Mouse (Mus musculus): ENCODE results near the gene Uqcc2. TPM values are rescaled to one million over a fixed set of nuclear protein-coding genes. Genes with fewer than 3 reads are reported as not detected.
A peak's percentile ranks its signal among the peaks of the same experiment; 100 is the strongest.

Uqcc2 gene
- polyA plus RNA-seq, 1 experiment from 2014 or later, result 267 TPM

DNA sequence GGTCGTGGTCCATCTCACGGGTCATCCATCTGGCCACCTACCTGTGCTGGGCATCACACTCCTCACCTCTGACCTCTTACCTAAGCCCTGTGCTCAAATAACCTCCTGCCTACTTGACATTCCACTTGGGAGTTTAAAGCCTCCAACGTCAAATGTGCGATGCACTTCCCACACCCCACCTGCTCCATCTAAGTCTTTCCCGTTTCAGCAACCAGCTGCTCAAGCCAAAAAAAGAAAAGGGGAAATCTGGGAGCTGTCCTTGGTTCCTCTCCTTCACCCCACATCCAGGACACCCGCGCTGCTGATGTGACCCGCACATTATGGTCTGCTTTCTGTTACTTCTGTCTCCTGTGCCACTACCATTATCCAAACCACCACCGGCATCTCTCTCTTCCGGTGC, 1.5 kb downstream of the Uqcc2 start:
- H3K27me3 ChIP-seq (ENCODE audit: control insufficient read depth, insufficient read depth, low read length), result no peaks in the 10 kb centered on the region
- no peak overlapping the region for H3K4me2 ChIP-seq (ENCODE audit: low read depth, low read length)
- H3K4me1 ChIP-seq (ENCODE audit: control insufficient read depth, insufficient read depth, low read length), result peaks cover 26% of the 10 kb centered on the region
- H3K9me3 ChIP-seq (replicated peaks; ENCODE audit: control insufficient read depth, low read length), result peaks cover 4% of the 10 kb centered on the region; the same call in 1 of the 2 replicates
- no peak overlapping the region for H3K27ac ChIP-seq (ENCODE audit: low read length)
- H3K36me3 ChIP-seq (ENCODE audit: control insufficient read depth, insufficient read depth, low read length), result no peaks in the 10 kb centered on the region
- no peak for ATAC-seq (ENCODE audit: insufficient read depth, low FRiP score)
- no peak overlapping the region for H3K9ac ChIP-seq (ENCODE audit: low read length)
- H3K4me3 ChIP-seq (replicated peaks; ENCODE audit: low read length), result no peak overlapping the region
- WGBS, result 85% methylated on average over 10 of the region's 10 CpGs

DNA sequence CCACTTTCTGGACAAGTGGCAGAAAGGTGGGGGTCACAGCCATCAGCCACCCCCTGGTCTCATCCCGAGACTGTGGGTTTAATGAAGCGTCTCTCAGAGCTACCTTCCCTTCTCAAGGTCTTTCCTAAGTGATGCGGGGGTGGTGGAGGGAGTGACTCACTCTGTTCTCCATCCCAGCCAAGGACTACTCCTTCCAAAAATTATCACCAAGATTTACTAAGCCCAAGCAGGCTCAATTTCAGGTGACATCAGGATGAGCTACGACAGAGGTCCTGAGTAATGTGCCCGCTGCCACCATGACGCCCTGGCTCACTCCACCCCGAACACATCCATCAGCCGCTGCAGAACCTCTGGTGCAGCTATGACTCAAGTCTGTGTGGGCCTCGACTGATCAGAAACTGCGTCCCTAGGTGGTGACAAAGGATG, 2.5 kb downstream of the Uqcc2 start:
- peaks cover 32% of the 10 kb centered on the region for H3K4me1 ChIP-seq (ENCODE audit: control insufficient read depth, insufficient read depth, low read length)
- H3K4me3 ChIP-seq (replicated peaks; ENCODE audit: low read length), result no peak overlapping the region
- no peak overlapping the region for H3K27ac ChIP-seq (ENCODE audit: low read length)
- no peak overlapping the region for H3K9ac ChIP-seq (ENCODE audit: low read length)
- no peaks in the 10 kb centered on the region for H3K27me3 ChIP-seq (ENCODE audit: control insufficient read depth, insufficient read depth, low read length)
- no peaks in the 10 kb centered on the region for H3K36me3 ChIP-seq (ENCODE audit: control insufficient read depth, insufficient read depth, low read length)
- no peaks in the 10 kb centered on the region for H3K9me3 ChIP-seq (replicated peaks; ENCODE audit: control insufficient read depth, low read length)
- no peak overlapping the region for H3K4me2 ChIP-seq (ENCODE audit: low read depth, low read length)
- 81% methylated on average over 10 of the region's 10 CpGs for WGBS
- ATAC-seq (ENCODE audit: insufficient read depth, low FRiP score), result no peak

DNA sequence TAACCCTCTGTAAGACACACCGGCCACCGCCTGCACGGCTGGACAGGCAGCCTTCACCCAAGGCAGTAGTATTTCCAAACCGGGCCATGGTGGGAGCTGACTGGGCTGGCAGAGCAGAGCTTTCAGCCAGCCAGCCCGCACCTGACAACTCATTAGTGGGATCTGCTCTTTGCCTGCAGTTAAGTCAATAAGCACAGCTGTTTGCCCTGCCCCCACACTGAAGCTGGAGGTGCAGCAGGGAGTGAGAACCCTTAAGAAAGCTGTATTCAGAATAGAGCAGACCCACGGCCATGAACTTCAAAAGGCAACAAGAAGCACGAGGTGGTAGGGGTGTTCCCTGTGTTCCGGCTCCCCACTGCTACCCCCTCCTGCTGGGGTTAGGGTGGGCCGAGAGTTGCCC, 3.5 kb downstream of the Uqcc2 start:
- Histone ChIP-seq H3K4me3 (replicated peaks; ENCODE audit: low read length) (no peak overlapping the region), H3K27me3 (ENCODE audit: control insufficient read depth, insufficient read depth, low read length) (no peaks in the 10 kb centered on the region), H3K36me3 (ENCODE audit: control insufficient read depth, insufficient read depth, low read length) (no peaks in the 10 kb centered on the region), H3K4me1 (ENCODE audit: control insufficient read depth, insufficient read depth, low read length) (peaks cover 33% of the 10 kb centered on the region), H3K27ac (ENCODE audit: low read length) (no peak overlapping the region), H3K9me3 (replicated peaks; ENCODE audit: control insufficient read depth, low read length) (no peaks in the 10 kb centered on the region), H3K4me2 (ENCODE audit: low read depth, low read length) (no peak overlapping the region), H3K9ac (ENCODE audit: low read length) (peak overlapping the region; percentile 44)
- WGBS, result 40% methylated on average over 9 of the region's 9 CpGs
- no peak for ATAC-seq (ENCODE audit: insufficient read depth, low FRiP score)

DNA sequence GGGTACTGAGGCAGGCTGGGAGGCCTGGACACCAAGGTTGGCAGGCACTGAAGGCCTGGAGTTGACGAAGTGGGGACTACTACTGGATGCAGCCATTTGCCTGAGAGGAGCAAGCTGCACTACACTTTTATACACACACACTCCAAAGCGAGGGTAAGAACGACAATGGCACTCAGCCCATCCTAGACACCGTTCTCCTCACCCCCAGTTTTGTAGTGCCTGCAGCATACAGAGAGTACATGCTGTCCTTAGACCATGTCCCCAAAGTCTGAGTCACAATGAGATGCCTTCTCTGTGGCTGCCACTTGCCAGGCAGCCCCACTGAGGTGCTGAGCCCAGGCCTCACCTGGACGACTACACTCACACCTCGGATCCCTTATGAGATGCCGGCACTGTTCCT, 3.9 kb downstream of the Uqcc2 start:
- Histone ChIP-seq H3K36me3 (ENCODE audit: control insufficient read depth, insufficient read depth, low read length) (no peaks in the 10 kb centered on the region), H3K4me1 (ENCODE audit: control insufficient read depth, insufficient read depth, low read length) (peaks cover 33% of the 10 kb centered on the region), H3K4me2 (ENCODE audit: low read depth, low read length) (no peak overlapping the region), H3K9ac (ENCODE audit: low read length) (peak overlapping the region; percentile 44; the same call in 1 of the 2 replicates), H3K9me3 (replicated peaks; ENCODE audit: control insufficient read depth, low read length) (no peaks in the 10 kb centered on the region), H3K27me3 (ENCODE audit: control insufficient read depth, insufficient read depth, low read length) (no peaks in the 10 kb centered on the region), H3K4me3 (replicated peaks; ENCODE audit: low read length) (no peak overlapping the region), H3K27ac (ENCODE audit: low read length) (no peak overlapping the region)
- ATAC-seq (ENCODE audit: insufficient read depth, low FRiP score), result no peak
- WGBS, result 69% methylated on average over 7 of the region's 7 CpGs

DNA sequence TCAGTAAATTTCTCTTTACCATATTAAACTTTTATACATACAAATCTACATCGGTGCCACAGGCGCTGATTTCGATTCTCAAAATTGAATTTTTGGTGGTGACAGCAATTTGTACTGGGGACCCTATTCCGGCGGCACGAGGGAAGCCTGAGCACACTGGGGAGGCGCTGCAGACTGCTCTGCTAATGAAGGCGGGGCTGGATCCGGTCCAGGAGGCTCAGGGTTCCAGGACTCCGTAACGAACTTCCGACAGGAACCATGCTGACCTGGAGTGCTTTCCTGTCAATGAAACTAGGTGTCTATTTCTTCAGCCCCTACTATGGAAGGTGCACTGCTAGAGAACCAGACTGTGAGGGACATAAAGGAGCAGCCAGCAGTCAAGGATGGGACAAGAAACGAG, 4.4 kb downstream of the Uqcc2 start:
- no peak overlapping the region for H3K4me2 ChIP-seq (ENCODE audit: low read depth, low read length)
- H3K27me3 ChIP-seq (ENCODE audit: control insufficient read depth, insufficient read depth, low read length), result no peaks in the 10 kb centered on the region
- H3K36me3 ChIP-seq (ENCODE audit: control insufficient read depth, insufficient read depth, low read length), result no peaks in the 10 kb centered on the region
- H3K9ac ChIP-seq (ENCODE audit: low read length), result no peak overlapping the region
- no peak for ATAC-seq (ENCODE audit: insufficient read depth, low FRiP score)
- H3K4me1 ChIP-seq (ENCODE audit: control insufficient read depth, insufficient read depth, low read length), result peaks cover 32% of the 10 kb centered on the region
- 76% methylated on average over 13 of the region's 13 CpGs for WGBS
- H3K9me3 ChIP-seq (replicated peaks; ENCODE audit: control insufficient read depth, low read length), result no peaks in the 10 kb centered on the region
- H3K27ac ChIP-seq (ENCODE audit: low read length), result no peak overlapping the region
- no peak overlapping the region for H3K4me3 ChIP-seq (replicated peaks; ENCODE audit: low read length)

DNA sequence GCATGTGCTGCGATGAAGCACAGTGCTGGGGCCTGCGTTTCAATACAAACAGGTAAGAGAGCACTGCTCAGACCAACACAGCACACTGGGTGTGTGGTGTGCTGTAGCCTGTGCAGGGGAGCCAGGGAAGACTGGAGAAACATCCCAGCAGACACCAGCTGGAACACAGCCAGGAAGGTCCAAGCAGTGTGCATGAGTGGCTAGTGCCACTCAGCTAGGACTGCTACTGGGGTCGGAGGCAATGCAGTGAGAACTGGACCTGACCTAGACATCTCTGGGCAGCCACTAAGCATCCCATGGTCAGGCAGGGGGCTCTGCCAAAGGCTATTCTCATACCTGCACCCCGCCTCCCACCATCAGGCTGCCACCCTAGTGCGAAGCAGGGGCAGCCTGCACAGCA, 5.5 kb downstream of the Uqcc2 start:
- H3K9ac ChIP-seq (ENCODE audit: low read length), result no peak overlapping the region
- no peaks in the 10 kb centered on the region for H3K9me3 ChIP-seq (replicated peaks; ENCODE audit: control insufficient read depth, low read length)
- peaks cover 28% of the 10 kb centered on the region for H3K4me1 ChIP-seq (ENCODE audit: control insufficient read depth, insufficient read depth, low read length)
- H3K27ac ChIP-seq (ENCODE audit: low read length), result no peak overlapping the region
- 84% methylated on average over 5 of the region's 5 CpGs for WGBS
- H3K27me3 ChIP-seq (ENCODE audit: control insufficient read depth, insufficient read depth, low read length), result no peaks in the 10 kb centered on the region
- H3K4me2 ChIP-seq (ENCODE audit: low read depth, low read length), result no peak overlapping the region
- H3K4me3 ChIP-seq (replicated peaks; ENCODE audit: low read length), result no peak overlapping the region
- no peak for ATAC-seq (ENCODE audit: insufficient read depth, low FRiP score)
- no peaks in the 10 kb centered on the region for H3K36me3 ChIP-seq (ENCODE audit: control insufficient read depth, insufficient read depth, low read length)

DNA sequence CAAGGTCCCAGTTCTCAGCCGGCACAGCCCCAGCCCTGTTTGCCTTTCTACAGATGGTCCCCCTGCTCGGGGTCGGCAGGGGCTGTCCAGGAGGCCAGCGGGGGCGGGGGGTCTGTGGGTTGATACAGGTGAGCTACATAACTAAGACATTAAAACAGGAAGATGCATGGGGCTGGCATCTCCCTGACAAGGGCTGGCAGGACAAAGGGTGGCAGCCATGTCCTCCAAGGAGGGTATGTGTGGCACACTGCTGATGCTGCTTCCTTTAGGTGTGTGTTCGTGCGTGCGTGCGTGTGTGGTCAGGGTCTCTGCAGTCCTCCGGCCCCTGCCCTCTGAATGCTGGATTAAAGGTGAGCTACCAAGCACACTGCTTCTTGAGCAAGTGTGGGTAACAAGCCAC, 6.7 kb downstream of the Uqcc2 start:
- Histone ChIP-seq H3K27me3 (ENCODE audit: control insufficient read depth, insufficient read depth, low read length) (no peaks in the 10 kb centered on the region), H3K9ac (ENCODE audit: low read length) (no peak overlapping the region), H3K4me3 (replicated peaks; ENCODE audit: low read length) (no peak overlapping the region), H3K4me2 (ENCODE audit: low read depth, low read length) (no peak overlapping the region), H3K27ac (ENCODE audit: low read length) (no peak overlapping the region), H3K4me1 (ENCODE audit: control insufficient read depth, insufficient read depth, low read length) (peaks cover 20% of the 10 kb centered on the region; the same call in 1 of the 2 replicates), H3K9me3 (replicated peaks; ENCODE audit: control insufficient read depth, low read length) (no peaks in the 10 kb centered on the region), H3K36me3 (ENCODE audit: control insufficient read depth, insufficient read depth, low read length) (0 out of 2 replicates have a peak, but pooled peaks cover 7% of the 10 kb centered on the region)
- ATAC-seq (ENCODE audit: insufficient read depth, low FRiP score), result no peak
- WGBS, result 64% methylated on average over 10 of the region's 10 CpGs

DNA sequence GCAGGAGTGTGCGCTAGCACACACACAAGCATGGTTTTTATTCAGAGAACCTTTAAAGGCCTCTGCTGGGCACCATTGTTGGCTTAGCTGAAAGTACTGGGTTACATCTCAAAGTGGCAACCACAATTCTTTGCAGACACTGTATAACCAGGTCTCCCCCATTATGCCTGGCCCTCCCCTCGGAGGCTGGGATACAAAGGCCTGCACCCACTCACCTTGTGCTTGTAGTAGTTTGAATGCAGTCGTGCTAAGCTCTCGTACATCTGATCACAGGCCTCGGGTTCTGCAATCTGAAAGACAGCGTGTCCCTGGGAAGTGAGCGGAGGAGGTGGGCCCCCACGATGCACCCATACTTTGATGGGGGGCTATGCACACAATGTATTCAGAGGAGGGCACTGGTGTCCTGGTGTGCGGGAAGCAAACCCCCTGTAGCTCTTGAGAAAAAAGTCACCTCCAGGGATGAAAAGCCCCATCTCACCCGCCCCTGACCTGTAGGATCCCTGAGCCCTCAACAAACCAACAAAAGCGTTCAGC, 8.0 kb downstream of the Uqcc2 start:
- peaks cover 20% of the 10 kb centered on the region; the same call in 1 of the 2 replicates for H3K4me1 ChIP-seq (ENCODE audit: control insufficient read depth, insufficient read depth, low read length)
- no peak for ATAC-seq (ENCODE audit: insufficient read depth, low FRiP score)
- no peak overlapping the region for H3K27ac ChIP-seq (ENCODE audit: low read length)
- no peaks in the 10 kb centered on the region for H3K9me3 ChIP-seq (replicated peaks; ENCODE audit: control insufficient read depth, low read length)
- no peaks in the 10 kb centered on the region for H3K27me3 ChIP-seq (ENCODE audit: control insufficient read depth, insufficient read depth, low read length)
- no peak overlapping the region for H3K4me3 ChIP-seq (replicated peaks; ENCODE audit: low read length)
- H3K9ac ChIP-seq (ENCODE audit: low read length), result no peak overlapping the region
- H3K4me2 ChIP-seq (ENCODE audit: low read depth, low read length), result no peak overlapping the region
- 85% methylated on average over 11 of the region's 11 CpGs for WGBS
- H3K36me3 ChIP-seq (ENCODE audit: control insufficient read depth, insufficient read depth, low read length), result 0 out of 2 replicates have a peak, but pooled peaks cover 12% of the 10 kb centered on the region

DNA sequence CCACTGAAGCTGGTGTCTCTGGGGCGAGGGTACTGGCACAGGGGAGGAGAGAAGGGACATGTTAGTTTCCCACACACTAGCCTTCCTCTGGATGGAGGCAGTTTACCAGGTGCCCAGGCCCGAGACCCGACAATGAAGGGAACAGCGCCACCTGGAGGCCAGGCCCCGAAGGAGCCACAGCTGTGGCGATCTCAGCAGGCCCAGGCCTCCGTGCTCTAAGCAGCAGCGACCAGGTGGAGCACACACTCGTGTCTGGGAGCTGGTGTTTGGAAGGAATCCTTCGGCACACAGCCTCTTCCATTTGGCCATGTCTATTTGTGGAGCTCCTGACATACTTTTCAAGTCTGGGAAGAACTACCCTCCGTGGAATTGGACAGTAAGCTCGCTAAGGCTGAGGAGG, 8.5 kb downstream of the Uqcc2 start:
- Histone ChIP-seq H3K4me3 (replicated peaks; ENCODE audit: low read length) (no peak overlapping the region), H3K4me1 (ENCODE audit: control insufficient read depth, insufficient read depth, low read length) (peaks cover 20% of the 10 kb centered on the region; the same call in 1 of the 2 replicates), H3K36me3 (ENCODE audit: control insufficient read depth, insufficient read depth, low read length) (0 out of 2 replicates have a peak, but pooled peaks cover 12% of the 10 kb centered on the region), H3K27ac (ENCODE audit: low read length) (no peak overlapping the region), H3K9ac (ENCODE audit: low read length) (no peak overlapping the region), H3K27me3 (ENCODE audit: control insufficient read depth, insufficient read depth, low read length) (no peaks in the 10 kb centered on the region), H3K4me2 (ENCODE audit: low read depth, low read length) (no peak overlapping the region), H3K9me3 (replicated peaks; ENCODE audit: control insufficient read depth, low read length) (no peaks in the 10 kb centered on the region)
- ATAC-seq (ENCODE audit: insufficient read depth, low FRiP score), result peak; percentile 37; the same call in 1 of the 2 replicates
- 33% methylated on average over 12 of the region's 12 CpGs for WGBS
